Mouse (Mus musculus) liver, postnatal 0 days (tissue): ENCODE data around the gene Ybx3.

Source experiments
- CTCF ChIP-seq: sonication (generic); IDR thresholded peaks from 2 replicates; pipeline ENCODE4 v1.5.1; 2016; ENCODE audit warnings: antibody characterized with exemption, low read depth
- EP300 ChIP-seq: IDR thresholded peaks from 2 replicates; pipeline ENCODE4 v1.6.1; 2016; ENCODE audit warnings: antibody characterized with exemption, low read depth, mild to moderate bottlenecking

DNA sequence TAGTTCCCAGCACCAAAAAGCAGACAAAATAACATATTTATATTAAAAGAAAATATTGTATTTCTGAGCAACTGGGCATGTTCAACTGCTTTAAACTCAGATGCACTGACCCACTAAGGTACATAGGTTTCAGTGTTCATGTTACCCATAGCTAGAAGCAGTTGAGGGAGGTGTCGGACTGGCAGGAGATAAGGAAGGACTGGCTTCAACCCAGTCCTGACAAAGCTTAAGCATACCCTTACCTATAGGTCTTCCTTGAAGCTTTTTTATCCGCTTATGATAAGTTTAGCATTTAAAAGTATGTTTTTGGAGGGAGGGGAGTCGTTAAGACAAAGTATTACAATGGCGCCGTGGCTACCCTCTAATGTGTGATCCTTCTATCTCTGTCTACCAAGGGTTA lies 17.5 kb downstream of the Ybx3 start:
- TF ChIP-seq EP300 = no peak
- TF ChIP-seq CTCF = no peak
